Mouse (Mus musculus): ENCODE data around the gene Rnf20. TPM values are rescaled to one million over a fixed set of nuclear protein-coding genes. Genes with fewer than 3 reads are reported as not detected.

Gene Rnf20
- polyA plus RNA-seq, 1 experiment: 25.5 TPM

Other genes starting within 250 kb of the Rnf20 start
- not detected for gene Acnat2, start 223.9 kb upstream of the Rnf20 start, polyA plus RNA-seq (2012; fragmentation: generic; extraction: Trizol)
- not detected for gene Acnat1, start 158.1 kb upstream of the Rnf20 start, polyA plus RNA-seq (2012; fragmentation: generic; extraction: Trizol)
- not detected for gene Baat, start 125.4 kb upstream of the Rnf20 start, polyA plus RNA-seq (2012; fragmentation: generic; extraction: Trizol)
- gene Mrpl50, start 110.9 kb upstream of the Rnf20 start, polyA plus RNA-seq (2012; fragmentation: generic; extraction: Trizol): 16.7 TPM
- gene Zfp189, start 110.8 kb upstream of the Rnf20 start, polyA plus RNA-seq (2012; fragmentation: generic; extraction: Trizol): 1.4 TPM
- gene Aldob, start 82.5 kb upstream of the Rnf20 start, polyA plus RNA-seq (2012; fragmentation: generic; extraction: Trizol): not detected
- gene Tmem246, start 34.1 kb upstream of the Rnf20 start, polyA plus RNA-seq (2012; fragmentation: generic; extraction: Trizol): 2.2 TPM
- not detected for gene Ppp3r2, start 50.0 kb downstream of the Rnf20 start, polyA plus RNA-seq (2012; fragmentation: generic; extraction: Trizol)
- gene Grin3a, start 213.7 kb downstream of the Rnf20 start, polyA plus RNA-seq (2012; fragmentation: generic; extraction: Trizol): 0.02 TPM